Mouse (Mus musculus): Measurements from ENCODE around the gene Msh5.
"Not testable (repeated sequence)": the region's sequence is repeated elsewhere in the genome, so short reads cannot be mapped to it uniquely, and the experiment has no call there.

Gene Msh5

DNA sequence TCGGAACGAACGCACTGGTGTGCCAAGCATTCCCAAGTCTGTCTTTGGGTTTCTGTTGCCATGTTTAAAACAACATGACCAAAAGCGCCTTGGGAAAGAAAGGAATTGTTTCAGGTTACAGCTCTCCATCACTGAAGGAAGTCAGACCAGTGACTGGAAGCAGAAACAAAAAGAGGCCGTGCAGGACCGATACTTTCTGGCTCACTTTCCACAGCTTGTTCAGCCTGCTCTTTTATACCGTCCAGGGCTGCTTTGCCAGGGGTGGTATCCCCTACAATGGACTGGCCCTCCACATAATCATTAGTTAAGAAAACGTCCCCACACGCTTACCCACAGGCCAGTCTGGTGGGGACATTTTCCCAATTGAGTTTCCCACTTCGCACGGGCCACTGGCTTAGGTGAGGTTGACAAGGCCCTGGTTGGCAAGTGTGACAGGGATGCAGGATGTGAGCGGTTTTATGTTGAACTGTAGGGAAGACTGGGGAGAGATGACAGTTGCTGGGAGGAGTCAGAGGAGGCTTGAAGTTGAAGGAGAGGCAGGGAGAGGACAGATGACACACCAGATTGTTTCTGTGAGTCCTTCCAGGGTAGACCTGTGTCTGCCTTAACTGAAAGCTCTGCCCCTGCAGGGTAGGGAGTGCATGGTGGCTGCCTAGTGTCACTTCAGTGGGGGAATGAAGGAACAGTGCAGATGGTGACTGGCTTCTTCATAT is 44.2 kb downstream of the Msh5 start:
- no peak for DNase-seq (ENCODE audit: low spot score in 2 of 2)

DNA sequence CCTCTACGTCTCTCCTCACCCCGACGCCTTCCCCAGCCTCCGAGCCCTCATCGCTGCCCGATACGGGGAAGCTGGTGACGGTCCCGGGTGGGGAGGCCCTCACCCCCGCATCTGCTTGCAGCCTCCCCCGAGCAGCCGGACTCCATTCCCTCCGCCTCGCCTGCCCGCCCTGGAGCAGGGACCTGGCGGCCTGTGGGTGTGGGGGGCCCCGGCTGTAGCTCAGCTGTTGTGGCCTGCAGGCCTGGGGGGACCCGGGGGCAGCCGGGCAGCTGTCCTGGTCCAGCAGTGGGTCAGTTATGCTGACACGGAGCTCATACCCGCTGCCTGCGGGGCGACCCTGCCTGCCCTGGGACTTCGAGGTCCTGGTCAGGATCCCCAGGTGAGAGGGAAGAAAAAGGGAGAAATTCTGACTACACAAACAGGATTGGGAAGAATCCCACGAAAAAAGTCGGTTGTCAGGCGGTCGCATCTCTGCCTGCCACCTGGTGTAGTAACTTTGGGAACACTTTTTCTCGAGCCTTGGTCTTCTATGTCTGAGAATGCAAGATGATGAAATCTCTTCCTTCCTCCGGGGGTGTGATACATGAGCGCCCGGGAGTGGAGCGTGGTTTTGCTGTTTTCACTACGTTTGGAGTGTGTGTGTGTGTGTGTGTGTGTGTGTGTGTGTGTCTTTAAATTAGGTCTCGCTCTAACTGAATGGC is 44.9 kb downstream of the Msh5 start:
- peak; percentile 15 to 40 for DNase-seq (ENCODE audit: low spot score in 2 of 2)

- peak; percentile 77 to 81 for DNase-seq (ENCODE audit: low spot score in 2 of 2)
These were observed 45.7 kb downstream of the Msh5 start, which contains the start of gene Vars for GRCm38 (mm10) chr17:35000717-35001451. Gene Vars, plus strand, starts transcription at chr17:35000987.

GRCm38 (mm10) chr17:34999871-35000716 is 46.5 kb downstream of the Msh5 start:
- not testable (repeated sequence) for DNase-seq (ENCODE audit: low spot score in 2 of 2)

DNA sequence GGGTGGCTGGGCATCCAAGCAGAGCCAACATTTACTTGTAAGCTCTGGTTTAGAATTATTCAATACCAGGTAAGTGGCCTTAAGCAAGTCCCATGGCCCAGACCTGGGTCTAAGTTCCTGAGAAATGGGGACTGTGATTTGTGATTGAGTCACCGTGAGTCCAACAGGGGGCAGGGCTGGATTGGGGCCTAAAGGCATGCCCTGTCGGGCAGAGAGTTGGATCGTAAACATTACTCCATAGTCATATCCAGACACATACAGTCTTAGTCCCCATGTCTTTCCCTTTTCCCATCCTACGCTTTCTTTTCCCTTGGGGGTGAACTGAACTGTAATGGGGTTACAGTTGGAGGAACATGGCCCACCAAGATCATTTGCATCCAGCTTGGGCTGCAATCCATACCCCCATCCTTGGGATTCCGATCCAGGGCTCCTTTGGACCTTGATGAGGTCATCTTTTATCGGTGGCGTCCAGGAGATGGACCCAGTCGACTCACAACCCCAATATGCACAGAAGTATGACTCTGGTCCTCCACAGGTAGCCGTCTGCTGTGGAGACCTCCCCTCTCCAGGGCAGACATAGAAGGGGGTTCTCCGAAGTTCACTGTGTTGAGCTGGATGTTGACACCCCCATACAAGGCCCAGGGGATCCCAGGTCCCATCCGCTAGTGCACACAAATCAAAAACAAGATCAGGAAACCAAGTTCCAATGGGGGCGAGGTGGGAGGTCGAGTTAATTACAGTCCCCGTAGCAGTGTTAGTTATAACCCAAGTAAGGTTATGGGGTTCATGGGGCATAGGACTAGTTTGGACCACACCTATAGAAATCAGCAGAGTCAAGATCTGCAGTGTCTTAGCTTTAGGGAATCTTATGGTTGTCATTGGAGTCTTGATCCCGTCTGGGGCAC is 47.8 kb downstream of the Msh5 start:
- no peak for DNase-seq (ENCODE audit: low spot score in 2 of 2)

GRCm38 (mm10) chr17:34997142-34997483 is 49.4 kb downstream of the Msh5 start:
- DNase-seq (ENCODE audit: low spot score in 2 of 2), result no peak

DNA sequence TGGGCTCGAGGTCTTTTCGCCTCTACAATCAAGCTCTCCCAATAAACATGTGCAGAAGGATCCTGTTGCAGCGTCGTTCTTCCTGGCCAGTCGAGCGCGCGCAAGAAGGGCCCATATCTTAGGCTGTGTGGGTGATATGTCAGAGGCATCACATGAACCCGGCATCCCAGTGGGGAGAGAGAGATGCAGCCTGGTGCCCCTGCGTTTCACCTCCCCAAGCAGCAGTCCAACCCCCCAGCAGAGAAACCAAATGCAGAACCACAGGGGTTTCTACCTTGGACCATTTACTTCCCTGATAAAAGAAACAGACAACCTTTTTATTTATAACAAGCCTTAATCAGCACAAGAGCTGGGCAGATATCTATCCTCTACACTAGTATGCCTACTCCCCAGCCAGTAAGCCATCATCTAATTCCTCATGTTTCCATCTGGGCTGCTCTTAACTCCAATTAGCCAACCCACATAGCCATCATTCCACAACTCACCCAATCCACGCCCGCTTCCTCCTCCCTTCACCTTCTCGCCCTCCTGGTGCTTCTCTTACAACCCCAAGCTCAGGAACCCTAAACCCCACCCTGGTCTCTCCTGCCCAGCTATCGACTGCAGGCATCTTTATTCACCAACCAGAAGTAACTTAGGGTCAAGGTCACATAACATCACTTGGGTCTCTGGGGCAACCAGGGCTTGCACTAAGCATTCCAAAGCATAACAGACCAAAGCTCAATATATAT is 50.0 kb downstream of the Msh5 start:
- DNase-seq (ENCODE audit: low spot score in 2 of 2), result no peak

GRCm38 (mm10) chr17:34995927-34996326 is 50.6 kb downstream of the Msh5 start:
- DNase-seq (ENCODE audit: low spot score in 2 of 2), result not testable (repeated sequence)

DNA sequence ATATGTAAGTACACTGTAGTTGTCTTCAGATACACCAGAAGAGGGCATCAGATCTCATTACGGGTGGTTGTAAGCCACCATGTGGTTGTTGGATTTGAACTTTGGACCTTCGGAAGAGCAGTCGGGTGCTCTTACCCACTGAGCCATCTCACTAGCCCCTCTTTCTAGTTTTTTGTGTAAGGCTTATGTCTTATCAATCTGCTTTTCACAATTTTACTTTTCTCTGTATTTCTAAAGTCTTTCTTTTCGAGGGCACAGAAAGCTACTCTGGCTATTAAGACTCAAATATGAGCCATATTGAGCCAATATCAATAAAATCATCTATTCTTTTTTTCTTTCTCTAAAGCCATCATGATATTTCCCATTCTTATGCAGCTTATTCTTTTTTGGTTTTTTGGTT is 51.4 kb downstream of the Msh5 start:
- not testable (repeated sequence) for DNase-seq (ENCODE audit: low spot score in 2 of 2)

DNA sequence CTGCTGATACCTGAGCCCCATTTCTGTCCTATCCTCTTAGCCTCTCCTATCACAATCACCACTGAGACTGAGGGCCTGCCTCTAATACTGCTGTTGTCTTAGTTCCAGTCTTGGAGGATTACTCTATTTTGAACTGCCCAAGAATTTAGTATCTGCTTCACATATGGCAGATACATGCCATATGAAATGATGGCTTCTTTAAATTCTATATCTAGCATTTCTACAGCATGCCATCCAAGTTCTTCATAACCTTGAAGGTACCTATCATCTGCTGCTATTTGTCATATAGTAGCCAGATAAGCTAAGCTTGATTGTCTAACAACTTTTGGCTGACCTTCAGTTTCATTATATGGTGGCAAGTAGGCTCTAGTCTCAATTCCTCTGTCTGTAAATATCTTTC is 51.8 kb downstream of the Msh5 start:
- DNase-seq (ENCODE audit: low spot score in 2 of 2), result no peak

GRCm38 (mm10) chr17:34984218-34984617 is 62.3 kb downstream of the Msh5 start:
- no peak for DNase-seq (ENCODE audit: low spot score in 2 of 2)

DNA sequence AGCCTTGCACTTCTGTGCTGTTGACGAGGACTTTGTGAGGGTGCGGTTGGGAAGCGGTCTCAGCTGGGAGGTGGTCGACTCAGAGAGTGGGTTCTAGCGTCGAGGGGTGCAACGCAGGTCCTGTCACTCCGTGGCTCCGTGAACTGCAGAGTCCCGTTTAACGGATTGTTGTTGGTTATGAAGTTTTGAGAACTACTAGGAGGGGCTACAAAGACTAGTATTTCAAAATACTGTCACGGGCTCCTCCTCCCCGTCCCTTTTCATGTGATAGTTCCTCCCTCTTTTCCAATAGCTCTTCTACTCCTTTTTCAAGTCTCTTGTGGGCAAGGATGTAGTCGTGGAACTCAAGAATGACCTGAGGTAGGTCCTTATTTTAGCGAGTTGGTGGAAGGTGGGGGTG is 64.2 kb downstream of the Msh5 start:
- no peak for DNase-seq (ENCODE audit: low spot score in 2 of 2)

- peak; percentile 95 to 96 for DNase-seq (ENCODE audit: low spot score in 2 of 2)
These were observed 64.8 kb downstream of the Msh5 start, which contains the start of gene Lsm2 for GRCm38 (mm10) chr17:34981690-34982180. Gene Lsm2, plus strand, starts transcription at chr17:34981862.

- peak in 1 of 2 experiments; percentile 57 for DNase-seq (ENCODE audit: low spot score in 2 of 2)
These were observed 65.9 kb downstream of the Msh5 start for GRCm38 (mm10) chr17:34980655-34981054.

DNA sequence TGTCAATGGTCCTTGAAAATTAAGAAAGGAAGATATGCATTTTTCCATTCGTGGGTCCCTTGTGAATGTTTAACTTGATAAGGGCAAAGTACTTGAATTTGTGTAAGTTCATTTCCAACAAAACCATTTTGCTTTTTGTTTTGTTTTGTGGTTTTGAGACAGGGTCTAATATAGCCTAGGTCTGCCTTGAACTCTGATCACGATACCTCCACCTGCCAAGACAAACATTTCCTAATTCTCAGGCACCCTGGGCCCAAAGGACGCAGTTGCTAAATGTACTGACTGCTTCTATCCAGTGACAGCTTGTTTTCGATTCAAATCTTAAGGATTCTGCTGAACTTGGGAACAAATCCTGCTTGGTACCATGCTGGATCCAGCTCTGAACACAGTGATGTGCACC is 66.9 kb downstream of the Msh5 start:
- no peak for DNase-seq (ENCODE audit: low spot score in 2 of 2)

Measured in frontal cortex, postnatal 36 days (tissue).